In genomic region chr3:96219661-96220130, GRCm38 (mm10) we compare ENCODE assay signal across 7 mouse cellular contexts. TPM values are rescaled to one million over a fixed set of nuclear protein-coding genes. Genes with fewer than 3 reads are reported as not detected.
DNase-seq lines count a peak whose midpoint lies in the region; ATAC-seq and TF ChIP-seq lines count a peak whose summit lies in the region.

Bola1 (minus strand) TSS chr3:96219709.
Hist2h2ab (plus strand) TSS chr3:96219865.

- H3K36me3 ChIP-seq in embryonic facial prominence, embryonic 12.5 days = no peaks in the 10 kb centered on the region
- H3K36me3 ChIP-seq in midbrain, embryonic 11.5 days (ENCODE audit: control insufficient read depth, insufficient read depth, low read length) = no peaks in the 10 kb centered on the region
- no peaks in the 10 kb centered on the region for H3K36me3 ChIP-seq in small intestine, adult 2 months (ENCODE audit: control insufficient read depth, insufficient read depth, low read length)

- ATAC-seq in embryonic facial prominence, embryonic 12.5 days (ENCODE audit: insufficient number of reproducible peaks, insufficient read depth, low FRiP score, low TSS enrichment) = peak; percentile 69
- ATAC-seq in midbrain, embryonic 11.5 days (ENCODE audit: low FRiP score) = peak; percentile 89

- peaks cover 18% of the 10 kb centered on the region for H3K4me1 ChIP-seq in embryonic facial prominence, embryonic 12.5 days
- peaks cover 19% of the 10 kb centered on the region for H3K4me1 ChIP-seq in midbrain, embryonic 11.5 days (ENCODE audit: control insufficient read depth, insufficient read depth, low read length)
- peaks cover 3% of the 10 kb centered on the region; the same call in 1 of the 2 replicates for H3K4me1 ChIP-seq in small intestine, adult 2 months (ENCODE audit: control insufficient read depth, insufficient read depth, insufficient read length, low read length)

- WGBS in embryonic facial prominence, embryonic 12.5 days = under 1% methylated on average over 37 of the region's 37 CpGs
- WGBS in midbrain, embryonic 11.5 days = 0% methylated on average over 37 of the region's 37 CpGs
- under 1% methylated on average over 37 of the region's 37 CpGs for WGBS in small intestine, adult 2 months

- H3K9me3 ChIP-seq in embryonic facial prominence, embryonic 12.5 days = no peaks in the 10 kb centered on the region
- H3K9me3 ChIP-seq in midbrain, embryonic 11.5 days (ENCODE audit: control insufficient read depth, low read length) = no peaks in the 10 kb centered on the region

- peak within 1 kb of the TSS; percentile 99 for H3K27ac ChIP-seq in embryonic facial prominence, embryonic 12.5 days
- peak within 1 kb of the TSS; percentile 96 for H3K27ac ChIP-seq in midbrain, embryonic 11.5 days (ENCODE audit: low read depth, low read length)
- peak within 1 kb of the TSS; percentile 99 for H3K27ac ChIP-seq in small intestine, adult 2 months (ENCODE audit: insufficient read depth, low read depth, low read length)

- H3K4me2 ChIP-seq in embryonic facial prominence, embryonic 12.5 days (replicated peaks) = peak within 1 kb of the TSS; percentile 57
- H3K4me2 ChIP-seq in midbrain, embryonic 11.5 days = peak within 1 kb of the TSS; percentile 85

- intact Hi-C loops in left cerebral cortex, postnatal 4 days (cut with DNase I) = no loop called here

- peak; percentile 61 for DNase-seq in adrenal gland, postnatal 25 days
- peak; percentile 99 for DNase-seq in heart, adult 11 months
- peak; percentile 83 for DNase-seq in kidney, adult 11 months
- peak; percentile 67 for DNase-seq in left cerebral cortex, postnatal 4 days
- DNase-seq in midbrain, embryonic 11.5 days (ENCODE audit: low spot score, missing footprints) = peak; percentile 98

- no peak for TF ChIP-seq CTCF in small intestine, adult 2 months (IDR thresholded peaks at IDR 0.05; ENCODE audit: extremely low read depth, insufficient read length, insufficient replicate concordance, low read depth, low read length)

- H3K27me3 ChIP-seq in embryonic facial prominence, embryonic 12.5 days = no peaks in the 10 kb centered on the region
- H3K27me3 ChIP-seq in midbrain, embryonic 11.5 days (ENCODE audit: control insufficient read depth, insufficient read depth, low read length) = no peaks in the 10 kb centered on the region
- H3K27me3 ChIP-seq in small intestine, adult 2 months (ENCODE audit: control insufficient read depth, insufficient read depth, low read length) = no peaks in the 10 kb centered on the region

- peak within 1 kb of the TSS; percentile 89 for H3K9ac ChIP-seq in embryonic facial prominence, embryonic 12.5 days
- H3K9ac ChIP-seq in midbrain, embryonic 11.5 days (ENCODE audit: low read length) = peak within 1 kb of the TSS; percentile 94

- peak; percentile 60; the same call in 1 of the 2 replicates for TF ChIP-seq POLR2A in small intestine, adult 2 months (IDR thresholded peaks at IDR 0.05; ENCODE audit: low read depth, low read length)

- H3K4me3 ChIP-seq in embryonic facial prominence, embryonic 12.5 days = peak within 1 kb of the TSS; percentile 65
- peak within 1 kb of the TSS; percentile 60 for H3K4me3 ChIP-seq in midbrain, embryonic 11.5 days (ENCODE audit: low read depth, low read length)
- H3K4me3 ChIP-seq in small intestine, adult 2 months (ENCODE audit: low read depth, low read length) = peak within 1 kb of the TSS; percentile 80

RNA-seq across cellular contexts. Expression of gene Bola1, which starts in this region (rescaled TPM):
- total RNA-seq in adrenal gland, postnatal 25 days (2021) = 39.3 and 42.4 TPM in 2 replicates
- 52.6 and 53.3 TPM in 2 replicates for polyA plus RNA-seq in embryonic facial prominence, embryonic 12.5 days (2016; fragmentation: Nextera tagmentation; extraction: Ambion mirVana)
- total RNA-seq in left cerebral cortex, postnatal 4 days (2021) = 10 to 100 TPM; 18.7 to 24.7 TPM
- 70.4 and 83.9 TPM in 2 replicates for polyA plus RNA-seq in midbrain, embryonic 11.5 days (2014; fragmentation: Nextera tagmentation; extraction: Ambion mirVana)
- polyA plus RNA-seq in small intestine, adult 2 months (2012; rRNA removed) = 62.0 and 66.0 TPM in 2 replicates

RNA-seq across cellular contexts. Expression of gene Hist2h2ab, which starts in this region (rescaled TPM):
- total RNA-seq in adrenal gland, postnatal 25 days (2021) = 7.7 and 10.9 TPM in 2 replicates
- 1.5 and 1.6 TPM in 2 replicates for polyA plus RNA-seq in embryonic facial prominence, embryonic 12.5 days (2016; fragmentation: Nextera tagmentation; extraction: Ambion mirVana)
- 10 to 100 TPM; 21.6 to 26.0 TPM for total RNA-seq in left cerebral cortex, postnatal 4 days (2021)
- polyA plus RNA-seq in midbrain, embryonic 11.5 days (2014; fragmentation: Nextera tagmentation; extraction: Ambion mirVana) = 0.86 and 1.7 TPM in 2 replicates
- polyA plus RNA-seq in small intestine, adult 2 months (2012; rRNA removed) = 3.4 and 9.2 TPM in 2 replicates

Comparison
In these comparisons a context has a peak if more than half of its experiments do, and no peak if none do; other contexts are left out.
1. Peak in every context shown above with its lines: DNase-seq, ATAC-seq, H3K4me3 ChIP-seq and H3K27ac ChIP-seq.